Mouse (Mus musculus) A20 (cell line): ENCODE measurements around the gene Ift140.

ENCODE experiments used
- DNase-seq: peaks from one replicate; pipeline ENCODE4 v3.0.0-alpha.2; 2011; ENCODE audit warnings: low read depth, low spot score

Ift140 gene

DNA sequence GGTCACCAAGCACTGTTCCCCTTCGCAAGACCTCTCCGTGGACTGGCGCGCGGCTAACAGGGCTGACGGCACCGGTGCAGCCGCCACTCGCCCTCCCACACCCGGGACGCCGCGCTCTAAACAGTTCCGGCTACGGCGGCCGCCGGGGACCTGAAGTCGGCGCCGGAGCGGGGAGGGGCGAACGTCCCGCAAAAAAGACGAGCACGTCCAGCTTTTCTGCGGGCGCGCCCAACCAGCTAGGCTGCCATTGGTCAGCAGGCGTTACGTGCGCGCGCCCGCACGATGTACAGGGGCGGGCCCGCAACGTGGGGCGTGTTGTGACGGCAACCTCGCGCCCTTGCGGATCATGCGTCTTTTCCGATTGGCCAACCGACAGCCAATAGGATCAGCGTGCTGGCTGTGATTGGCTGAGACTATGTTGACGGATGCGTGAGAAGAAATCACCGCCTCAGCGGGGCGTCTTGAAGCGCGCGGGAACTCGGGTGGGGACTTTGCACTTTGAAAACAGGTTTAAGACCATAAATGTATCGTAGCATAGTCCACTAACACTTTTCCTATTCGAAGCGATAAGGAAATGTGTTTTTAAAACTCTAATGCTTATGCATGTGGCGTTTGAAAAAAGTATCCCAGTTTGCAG, at the start of gene Ift140, which contains the start of gene Cramp1l:
Gene Ift140 (plus strand): TSS at position 431 of the 637 bp plus-strand sequence.
Gene Cramp1l (minus strand): TSS at position 134 of the 637 bp plus-strand sequence.
- DNase-seq: peak; percentile 99

DNA sequence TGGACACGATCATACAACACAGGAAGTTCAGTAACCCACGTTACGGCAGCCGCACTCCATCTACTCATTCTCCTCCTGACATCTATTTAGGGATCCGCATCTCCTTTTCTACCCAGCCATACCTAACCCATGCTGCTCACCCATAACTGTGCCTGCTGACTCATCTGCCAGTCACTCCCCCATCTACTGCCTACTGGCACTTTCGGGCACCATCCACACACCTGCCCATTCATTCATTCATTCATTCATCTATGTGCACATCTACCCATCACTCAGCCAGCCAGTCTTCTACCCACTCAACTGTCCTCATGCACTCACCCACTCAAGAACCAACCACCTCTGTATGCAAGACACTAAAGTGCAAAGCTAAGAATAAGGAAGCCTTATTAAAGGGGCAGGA, 28.7 kb upstream of the Ift140 start:
- no peak for DNase-seq

DNA sequence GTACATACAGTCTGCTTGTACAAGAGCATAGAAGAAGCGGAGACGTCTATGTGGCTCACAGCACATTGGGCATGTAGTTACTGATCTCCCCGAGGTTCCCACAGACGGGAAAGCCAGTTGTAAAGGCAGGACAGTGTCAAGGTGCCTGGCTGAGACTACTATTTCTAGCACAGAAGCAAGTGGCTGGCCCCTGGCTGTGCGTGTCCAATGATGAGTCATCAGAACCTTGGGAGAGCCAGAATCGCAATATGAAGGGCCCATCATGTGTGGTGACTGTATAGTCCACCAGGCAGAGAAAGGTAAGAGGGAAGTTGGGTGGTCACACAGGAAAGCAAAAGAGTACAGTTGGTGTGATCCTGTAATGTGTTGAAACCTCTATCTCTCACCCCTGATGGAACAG, 21.2 kb upstream of the Ift140 start:
- DNase-seq: no peak

DNA sequence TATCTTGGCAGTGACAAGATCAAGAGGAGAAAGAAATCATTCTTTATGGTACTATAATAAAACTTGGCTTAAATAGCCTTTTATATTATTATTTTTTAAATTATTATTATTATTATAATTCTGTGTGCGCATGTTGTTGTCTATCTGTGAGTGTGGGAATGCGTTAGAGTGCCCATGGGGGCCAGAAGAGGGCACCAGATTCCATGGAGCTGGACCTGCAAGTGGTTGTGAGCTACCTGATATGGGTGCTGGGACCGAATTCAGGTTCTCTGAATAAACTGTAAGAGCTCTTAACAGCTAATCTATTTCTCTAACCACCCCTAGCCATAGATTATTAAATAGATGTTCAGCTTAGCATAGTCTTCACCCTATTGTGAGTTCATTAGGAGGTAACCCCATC, 10.8 kb upstream of the Ift140 start:
- peak; percentile 13 for DNase-seq

DNA sequence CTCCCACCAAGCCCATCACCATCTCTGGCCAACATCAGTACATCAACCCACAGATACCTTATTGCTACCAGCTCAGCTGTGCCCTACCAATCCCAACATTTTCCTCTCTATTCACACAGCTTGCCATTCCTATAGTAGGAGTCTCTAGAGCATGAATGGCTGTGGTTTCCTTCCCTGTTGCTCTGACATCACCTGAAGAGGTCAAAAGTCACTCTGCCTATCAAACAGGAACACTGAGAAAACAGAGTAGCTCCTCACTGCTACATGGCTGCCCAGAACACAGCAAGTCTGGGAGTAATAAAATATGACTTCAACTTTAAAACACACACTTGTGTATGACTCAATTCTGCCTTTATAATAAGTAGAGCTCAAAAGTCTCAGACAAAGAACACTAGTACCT, 8.4 kb upstream of the Ift140 start:
- DNase-seq: no peak

DNA sequence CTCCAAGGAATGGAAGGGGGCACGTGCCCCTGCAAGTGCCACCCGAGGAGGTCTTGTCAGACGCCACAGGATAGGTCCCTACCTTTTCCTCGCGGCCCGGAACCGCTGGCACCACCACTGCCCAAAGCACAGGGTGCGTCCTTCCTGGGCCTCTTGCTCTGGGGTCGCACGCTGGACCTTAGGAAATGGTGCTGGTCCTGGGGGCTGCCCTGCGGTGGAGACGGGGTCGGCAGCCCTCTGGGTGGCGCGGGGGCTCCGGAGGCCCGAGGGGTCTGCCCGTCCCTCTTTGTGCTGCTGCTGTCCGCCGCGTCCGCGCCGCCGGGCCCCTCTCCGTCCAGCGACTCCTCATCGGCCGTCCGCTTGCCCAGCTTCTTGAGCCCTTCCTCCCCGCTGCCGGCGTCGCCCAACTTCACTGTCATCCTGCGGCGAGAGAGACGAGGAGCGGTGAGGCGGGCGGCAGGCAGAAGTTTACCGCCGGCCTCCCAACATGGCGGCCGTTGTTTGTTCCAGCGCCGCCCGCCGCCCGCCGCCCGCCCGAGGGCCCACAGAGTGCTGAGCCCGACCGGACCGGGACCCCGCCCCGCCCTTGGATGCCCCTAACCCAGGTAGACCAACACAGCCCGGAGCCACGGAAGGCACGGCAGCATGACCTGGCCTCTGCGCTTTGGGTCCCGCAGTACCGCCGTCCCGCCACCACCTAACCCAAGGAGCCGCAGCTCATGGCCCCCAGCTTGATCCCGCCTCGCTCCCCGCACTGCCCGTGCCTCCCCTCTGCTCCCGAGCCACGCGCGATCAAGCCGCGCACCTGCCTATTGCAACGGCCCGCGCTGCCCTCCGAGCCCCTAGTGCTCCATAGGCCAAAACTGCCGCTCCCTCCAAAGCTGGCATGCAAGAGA, 2.0 kb upstream of the Ift140 start:
- peak; percentile 54 for DNase-seq

DNA sequence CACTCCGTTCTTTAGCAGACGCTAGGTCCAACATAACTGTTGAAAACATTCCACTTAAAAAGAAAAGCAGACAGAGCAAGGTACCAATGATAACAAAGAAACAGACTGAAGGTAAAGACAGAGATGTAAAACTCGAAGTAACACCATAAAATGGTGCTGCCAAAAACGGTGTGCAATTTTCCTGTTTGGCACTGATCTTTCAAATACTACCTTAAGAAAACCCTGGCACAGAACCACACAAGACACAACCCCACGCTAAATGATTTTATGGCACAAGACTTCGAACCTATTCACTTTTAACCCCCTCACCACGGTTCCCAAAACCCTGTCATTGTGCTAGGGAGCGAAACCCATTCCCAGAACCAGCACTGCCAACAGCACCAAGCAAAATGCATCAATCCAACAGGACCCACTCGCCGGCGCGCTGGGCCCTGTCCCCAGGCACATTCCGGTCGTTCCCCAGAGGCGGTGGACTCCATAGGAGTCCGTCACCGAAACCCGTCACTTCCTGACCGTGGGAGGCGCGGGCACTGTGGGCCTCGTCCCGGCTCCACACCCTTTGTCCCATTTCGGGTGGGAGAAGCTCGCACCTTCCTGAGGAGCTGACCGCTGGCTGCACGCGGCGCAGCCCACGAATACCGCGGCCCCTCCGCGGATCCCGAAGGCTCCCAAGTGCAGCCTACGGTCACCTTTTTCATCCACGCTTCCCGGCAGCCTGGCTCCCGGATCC, 879 bp upstream of the Ift140 start:
- peak; percentile 53 for DNase-seq

DNA sequence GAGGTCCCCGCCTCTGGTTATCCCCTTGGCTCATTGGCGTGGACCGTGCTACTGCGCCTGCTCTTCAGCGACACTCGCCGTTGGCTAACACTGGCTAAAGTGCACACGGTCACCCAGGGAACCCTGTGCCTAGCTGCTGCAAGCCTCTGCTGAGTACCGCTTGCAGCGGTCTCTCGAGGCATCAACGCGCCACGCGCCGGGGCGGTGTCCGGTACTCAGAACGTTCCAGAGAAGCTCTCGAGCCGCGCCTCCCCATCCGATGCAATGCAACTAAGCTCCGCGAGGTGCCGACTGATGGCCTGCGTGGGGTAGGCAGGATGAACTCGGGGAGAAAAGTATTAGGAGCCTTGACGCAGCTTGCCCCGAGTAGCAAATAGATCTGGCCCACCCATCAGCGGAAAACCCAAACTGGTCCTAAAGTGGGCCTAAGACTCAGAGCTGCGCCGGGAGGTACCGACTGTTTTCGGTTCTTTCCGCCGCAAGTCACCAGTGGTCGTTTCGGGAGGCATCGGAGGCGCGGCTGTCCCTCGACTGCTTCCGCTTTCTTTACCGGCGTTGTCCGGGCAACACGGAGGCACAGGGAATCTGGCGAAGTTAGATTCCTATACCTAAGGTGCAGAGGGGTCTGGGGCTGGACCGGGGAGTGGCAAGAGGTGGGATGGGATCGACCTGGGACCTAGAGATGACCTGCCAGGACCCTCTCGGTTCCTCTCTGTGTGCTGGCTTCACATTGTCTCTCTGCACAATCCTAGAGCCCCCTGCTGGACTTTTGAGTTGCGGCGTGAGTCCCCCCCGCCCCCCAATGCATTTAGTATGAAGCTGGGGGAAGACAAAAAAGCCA, 627 bp downstream of the Ift140 start:
- DNase-seq: peak; percentile 87

DNA sequence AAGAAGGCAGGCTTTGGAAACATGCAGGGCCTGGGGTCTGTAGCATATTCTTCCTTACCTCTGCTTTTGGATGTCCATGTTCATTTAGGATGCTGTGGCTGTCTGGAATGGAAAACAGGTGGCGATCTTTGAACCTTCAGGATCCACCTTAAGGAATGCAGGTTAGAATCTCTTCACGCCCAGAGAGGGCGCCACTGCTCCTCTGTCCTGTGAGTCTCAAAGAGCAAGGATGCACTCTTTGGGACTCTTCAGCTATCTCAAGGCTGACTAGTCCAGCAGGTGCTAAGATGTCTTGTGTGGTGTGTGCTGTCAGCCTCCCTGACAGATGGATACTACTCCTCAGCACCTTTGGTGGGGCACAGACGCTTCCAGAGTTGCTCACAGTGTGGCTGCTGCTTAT, 20.3 kb downstream of the Ift140 start:
- peak; percentile 29 for DNase-seq

DNA sequence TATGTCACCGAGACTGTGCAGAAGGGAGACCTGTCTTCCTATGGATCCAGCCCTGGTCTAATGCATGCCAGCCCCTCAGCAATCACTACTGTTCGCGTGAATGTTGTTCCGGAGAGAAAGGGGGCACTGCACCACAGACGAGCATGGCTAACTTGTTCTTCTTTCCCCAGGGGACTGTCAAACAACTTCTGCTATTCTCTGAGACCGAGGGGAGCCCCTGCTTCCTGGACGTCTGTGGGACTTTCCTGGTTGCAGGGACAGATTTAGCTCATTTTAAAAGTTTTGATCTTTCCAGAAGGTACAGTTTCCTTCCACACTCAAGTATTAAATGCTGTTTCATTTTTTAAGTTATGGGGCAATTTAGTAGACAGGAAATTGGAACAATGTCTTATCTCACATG, 29.0 kb downstream of the Ift140 start:
- peak; percentile 69 for DNase-seq

DNA sequence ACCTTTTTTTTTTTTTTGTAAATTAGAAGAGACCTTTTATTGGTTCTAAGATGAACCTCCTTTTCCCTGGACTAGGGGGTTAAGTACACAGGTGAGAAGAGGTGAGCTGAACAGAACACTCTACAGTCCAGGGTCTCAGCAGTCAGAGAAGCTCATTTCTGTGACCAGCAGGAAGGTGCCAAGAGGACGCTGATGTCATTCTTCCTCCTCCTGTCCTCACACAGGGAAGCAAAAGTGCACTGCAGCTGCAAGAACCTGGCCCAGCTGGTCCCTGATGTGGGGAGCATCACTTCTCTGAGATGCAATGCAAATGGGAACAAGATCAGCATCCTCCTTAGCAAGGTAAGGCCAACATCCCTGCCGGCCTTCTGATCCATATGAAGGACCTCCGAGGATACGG, 29.4 kb downstream of the Ift140 start:
- peak; percentile 62 for DNase-seq

DNA sequence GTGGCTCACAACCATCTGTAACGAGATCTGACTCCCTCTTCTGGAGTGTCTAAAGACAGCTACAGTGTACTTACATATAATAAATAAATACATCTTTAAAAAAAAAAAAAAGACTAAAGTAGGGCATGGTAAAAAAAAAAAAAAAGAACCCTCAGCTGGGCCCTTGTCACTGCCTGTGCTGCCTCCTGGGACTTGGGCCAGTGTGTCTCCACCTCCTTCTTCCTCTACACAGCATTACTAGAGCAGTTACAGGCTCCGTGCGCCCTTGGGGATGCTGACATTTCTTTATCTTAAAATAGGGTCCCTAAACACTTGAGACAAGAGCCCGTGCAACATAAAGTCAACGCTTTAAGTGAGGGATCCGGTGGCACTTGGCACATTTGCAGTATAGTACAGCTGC, 31.3 kb downstream of the Ift140 start:
- no peak for DNase-seq

DNA sequence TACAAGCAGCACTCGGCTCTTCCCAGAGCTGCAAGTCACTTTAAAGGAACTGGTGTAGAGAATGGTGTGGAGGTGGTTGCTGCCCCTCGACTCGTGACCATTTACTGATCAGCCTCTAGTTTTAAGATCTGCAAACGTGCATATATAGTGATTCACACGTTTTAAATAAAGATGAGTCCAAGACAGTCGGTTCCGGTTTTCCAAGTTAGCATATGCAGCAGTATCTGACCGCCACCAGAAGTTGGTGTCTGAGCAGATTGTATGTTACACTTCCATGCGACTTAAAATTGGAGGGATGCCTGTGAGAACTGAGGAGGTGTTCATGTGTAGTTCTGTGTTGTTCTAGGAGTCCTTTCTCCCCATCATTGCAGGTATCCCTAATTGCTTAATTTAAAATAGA, 37.4 kb downstream of the Ift140 start:
- DNase-seq: no peak

DNA sequence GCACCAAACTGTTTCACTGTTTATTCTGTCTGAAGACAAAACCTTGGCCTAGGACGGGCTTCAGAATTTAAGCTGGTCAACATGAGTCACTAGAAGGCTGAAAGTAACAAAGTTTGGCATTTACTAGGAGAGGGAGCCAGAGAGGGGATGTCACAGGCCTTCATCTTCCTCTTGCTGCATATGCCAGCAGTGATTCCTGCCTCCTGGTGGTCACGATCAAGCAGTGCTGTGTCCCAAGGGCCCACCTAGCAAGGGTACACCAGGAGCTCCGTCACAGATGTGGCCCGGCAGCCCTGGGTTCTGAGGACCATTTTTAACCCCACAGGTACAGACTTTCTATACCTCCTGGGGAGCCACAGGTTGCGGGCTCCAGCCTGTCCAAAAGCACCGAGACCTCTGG, 41.2 kb downstream of the Ift140 start:
- no peak for DNase-seq

DNA sequence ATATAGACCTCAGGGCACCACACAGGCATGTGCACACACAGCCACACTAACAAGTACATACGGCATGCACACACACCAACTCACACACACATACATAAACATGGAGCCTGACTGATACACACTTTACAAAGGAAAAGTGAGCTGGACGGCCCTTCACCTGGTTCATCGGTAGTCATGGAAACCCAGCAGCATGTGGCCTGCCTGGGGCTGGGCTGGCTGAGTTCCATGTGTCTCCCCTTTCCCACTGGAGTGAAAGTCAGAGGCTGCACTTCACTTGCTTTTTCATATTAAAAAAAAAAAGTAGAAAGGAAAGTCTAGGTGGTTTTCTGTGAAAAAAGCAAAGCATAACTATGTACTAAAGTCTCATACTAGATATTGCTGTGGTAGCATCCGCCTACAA, 47.4 kb downstream of the Ift140 start:
- no peak for DNase-seq

DNA sequence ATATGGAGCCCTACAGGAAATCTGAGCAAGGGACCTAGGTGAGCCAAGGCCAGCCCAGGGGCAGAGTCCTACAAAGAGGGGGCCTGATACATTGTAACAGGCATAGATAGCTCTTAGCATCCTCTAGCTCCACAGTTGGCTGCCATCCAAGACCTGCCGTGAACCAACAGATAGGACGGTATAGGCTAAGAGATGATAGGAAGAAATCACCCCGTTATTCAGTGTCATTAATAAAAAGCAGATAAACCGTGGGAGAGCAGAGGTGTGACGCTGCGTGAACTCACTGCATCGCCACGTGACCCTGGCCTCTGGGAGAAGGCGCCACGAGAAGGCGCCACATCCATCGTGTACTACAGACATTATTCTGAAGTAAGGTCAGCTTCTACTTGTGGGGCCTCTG, 48.0 kb downstream of the Ift140 start:
- no peak for DNase-seq

DNA sequence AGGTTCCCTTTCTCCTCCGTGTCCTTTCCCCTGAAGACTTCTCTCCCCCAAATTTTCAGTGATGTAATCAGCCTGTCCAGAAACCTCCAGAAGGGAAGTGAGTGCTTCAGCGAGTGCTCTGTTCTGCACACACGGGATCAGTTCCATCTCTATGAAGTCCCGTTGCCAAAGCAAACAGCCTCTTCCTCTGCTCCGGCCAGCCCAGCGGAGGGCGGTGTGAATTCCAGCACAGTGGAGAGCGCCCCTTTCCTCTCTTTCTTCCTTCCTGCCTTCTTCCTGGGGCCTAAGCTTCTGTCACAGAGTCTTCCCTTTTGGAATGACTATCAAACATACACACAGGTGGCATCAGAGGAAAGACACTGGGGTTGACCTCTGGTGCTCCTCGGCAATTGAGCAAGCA, 48.5 kb downstream of the Ift140 start:
- no peak for DNase-seq

DNA sequence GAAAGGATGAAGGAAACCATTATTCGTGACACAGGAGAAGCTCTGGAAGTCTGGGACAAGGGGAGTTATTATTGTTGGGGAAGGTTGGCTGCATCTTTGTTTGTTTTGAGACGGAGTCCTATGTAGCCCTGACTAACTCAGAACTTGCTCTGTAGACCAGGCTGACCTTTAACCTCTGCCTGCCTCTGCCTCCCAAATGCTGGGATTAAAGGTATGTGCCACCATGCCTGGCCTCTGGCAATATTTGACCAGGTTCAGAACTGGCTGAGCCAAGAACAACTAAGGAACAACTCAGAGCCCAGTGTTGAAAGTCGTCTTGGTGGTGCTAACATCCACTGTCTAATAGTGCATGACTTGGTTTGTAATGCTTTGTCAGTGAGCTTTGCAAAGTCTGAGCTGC, 49.3 kb downstream of the Ift140 start:
- no peak for DNase-seq

DNA sequence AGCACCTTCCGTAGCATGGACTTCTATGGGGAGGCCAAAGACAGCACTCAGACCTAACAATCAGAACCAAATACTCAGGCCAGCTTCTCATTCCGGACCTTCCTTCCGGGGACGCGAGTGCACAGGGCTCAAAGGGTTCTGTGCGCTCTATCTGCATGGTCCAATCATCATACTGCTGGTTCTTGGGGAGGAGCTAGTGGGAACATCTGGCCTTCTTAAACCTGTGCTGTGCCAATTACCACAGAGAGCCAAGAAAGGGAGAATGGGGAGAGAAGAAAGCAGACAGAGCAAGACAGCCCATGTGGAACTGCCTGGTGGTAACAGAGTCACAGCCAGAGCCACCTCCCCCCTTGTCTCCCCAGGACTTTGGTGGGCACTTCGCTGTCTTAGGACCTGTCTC, 50.7 kb downstream of the Ift140 start:
- no peak for DNase-seq

DNA sequence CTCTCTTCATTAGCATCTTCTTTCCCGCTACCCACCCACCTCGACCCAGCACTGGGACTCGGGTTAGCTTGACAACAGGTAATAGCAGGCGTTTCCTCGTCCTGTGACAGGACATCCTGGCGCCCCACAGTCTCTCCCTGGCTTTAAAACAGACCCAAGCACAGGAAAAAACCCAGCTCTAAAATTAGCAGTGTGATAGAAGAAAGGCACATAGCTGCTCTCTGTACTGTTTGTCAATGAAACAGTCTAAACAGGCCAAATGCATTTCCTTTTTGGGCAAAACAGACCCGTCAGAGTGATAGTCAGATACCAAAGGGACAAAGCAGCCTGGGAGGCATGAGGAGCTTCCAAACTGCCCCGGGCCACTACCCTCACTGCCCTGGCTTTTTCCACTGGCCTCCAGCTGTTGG, 51.6 kb downstream of the Ift140 start:
- DNase-seq: no peak

DNA sequence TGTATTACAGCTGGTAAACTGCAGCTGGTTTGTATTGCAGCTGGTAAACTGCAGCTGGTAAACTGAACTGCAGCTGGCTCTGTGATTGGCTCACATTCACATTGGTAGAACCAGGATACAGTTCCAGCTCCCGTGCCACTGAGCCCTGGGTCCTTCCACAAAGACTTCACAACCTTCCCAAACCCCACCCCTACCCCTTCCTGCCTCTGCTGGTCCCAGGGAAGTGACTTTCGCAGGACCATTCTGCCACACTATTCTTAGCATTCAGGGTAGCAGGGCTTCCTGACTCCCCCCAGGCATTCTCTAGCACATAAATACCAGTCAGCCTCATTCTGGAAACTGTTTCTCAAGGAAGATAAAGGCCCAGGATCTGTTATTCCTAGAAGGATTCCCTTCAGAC, 52.8 kb downstream of the Ift140 start:
- no peak for DNase-seq

DNA sequence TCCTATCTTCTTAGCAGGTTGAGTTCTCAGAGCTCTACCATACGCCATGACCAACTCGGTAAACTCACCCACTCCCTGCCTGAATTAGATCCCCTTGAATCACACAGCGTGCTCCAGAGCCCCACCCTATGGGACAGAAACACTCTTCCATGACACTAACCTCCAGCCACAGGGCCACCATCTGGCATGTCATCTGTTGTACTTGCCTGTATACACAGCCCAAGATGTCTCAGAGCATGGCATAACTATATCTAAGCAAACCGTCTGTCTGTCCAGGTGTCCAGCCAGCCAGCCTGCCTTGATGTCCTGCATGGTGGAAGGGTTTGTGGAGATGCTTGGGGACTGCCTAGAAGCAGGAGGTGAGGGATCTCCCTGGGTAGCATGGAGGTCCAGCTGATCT, 61.0 kb downstream of the Ift140 start:
- no peak for DNase-seq
